Mouse (Mus musculus) neural tube, embryonic 11.5 days (tissue): ENCODE measurements around the gene Exoc2. TPM values are rescaled to one million over a fixed set of nuclear protein-coding genes. Genes with fewer than 3 reads are reported as not detected.

Experiments used
- ATAC-seq: fragments of 200-750 bp; cut with Nextera tagmentation; 2 replicates; pipeline ENCODE4 v1.8.0; 2017; ENCODE audit warnings: moderate number of reproducible peaks, mild to moderate bottlenecking, moderate TSS enrichment, moderate library complexity; ENCODE audit not compliant: insufficient read depth, low FRiP score, low TSS enrichment
- DNase-seq: peaks from one replicate; pipeline ENCODE4 v3.0.0-alpha.2; 2015; ENCODE audit warnings: low spot score
- H3K27ac ChIP-seq: fragments of 300-500 bp; sonication (generic); 2 replicates; pipeline ENCODE4 v1.5.1; 2014; ENCODE audit warnings: low read depth, mild to moderate bottlenecking, low read length
- H3K27me3 ChIP-seq: fragments of 300-500 bp; sonication (generic); 2 replicates; pipeline ENCODE4 v1.6.1; 2014; ENCODE audit warnings: mild to moderate bottlenecking, low read length, mixed read lengths; ENCODE audit not compliant: control insufficient read depth, insufficient read depth
- H3K36me3 ChIP-seq: fragments of 300-500 bp; sonication (generic); 2 replicates; pipeline ENCODE4 v1.6.1; 2014; ENCODE audit warnings: mild to moderate bottlenecking, low read length, moderate library complexity, mixed read lengths; ENCODE audit not compliant: control insufficient read depth, insufficient read depth
- H3K4me1 ChIP-seq: fragments of 300-500 bp; sonication (generic); 2 replicates; pipeline ENCODE4 v1.6.1; 2014; ENCODE audit warnings: low read length, mixed read lengths; ENCODE audit not compliant: control insufficient read depth, insufficient read depth
- H3K4me2 ChIP-seq: fragments of 300-500 bp; sonication (generic); 2 replicates; pipeline ENCODE4 v1.6.1; 2014; ENCODE audit warnings: low read depth, mild to moderate bottlenecking, moderate library complexity
- H3K4me3 ChIP-seq: fragments of 300-500 bp; sonication (generic); 2 replicates; pipeline ENCODE4 v1.5.1; 2014; ENCODE audit warnings: low read depth, low read length
- H3K9ac ChIP-seq: fragments of 300-500 bp; sonication (generic); 2 replicates; pipeline ENCODE4 v1.6.1; 2014; ENCODE audit warnings: mild to moderate bottlenecking, low read length
- H3K9me3 ChIP-seq: fragments of 300-500 bp; sonication (generic); 2 replicates; pipeline ENCODE4 v1.6.1; 2016; ENCODE audit warnings: low read length; ENCODE audit not compliant: control insufficient read depth
- WGBS: fragments of 180-500 bp; shearing (Covaris S2); extraction: QIAGEN DNeasy Blood & Tissue Kit; methylation state at CpG from one replicate; pipeline ENCODE4 v1.1.7; 2014; 5-methylcytosine and 5-hydroxymethylcytosine counted together
- polyA plus RNA-seq: library from polyadenylated mRNA; unstranded; fragments of >200 nt; fragmentation: Nextera tagmentation; extraction: Ambion mirVana; gene quantifications from 2 replicates; pipeline ENCODE4 v1.2.1, GENCODE M21; 2014

The Exoc2 gene
- 42.5 and 44.5 TPM in 2 replicates for polyA plus RNA-seq

- Histone ChIP-seq H3K9me3 (no peaks in the 10 kb centered on the region), H3K27ac (peak within 1 kb of the TSS; percentile 79), H3K4me1 (peaks cover 9% of the 10 kb centered on the region; the same call in 1 of the 2 replicates), H3K27me3 (no peaks in the 10 kb centered on the region), H3K9ac (peak within 1 kb of the TSS; percentile 89), H3K4me2 (peak within 1 kb of the TSS; percentile 57), H3K4me3 (peak within 1 kb of the TSS; percentile 88), H3K36me3 (no peaks in the 10 kb centered on the region)
- WGBS, result under 1% methylated on average over 53 of the region's 54 CpGs
- DNase-seq (peak; percentile 91), ATAC-seq (peak; percentile 97)
Measured at GRCm38 (mm10) chr13:30973501-30974246, at the start of gene Exoc2, which contains the start of gene Gm5447. TSS of gene Exoc2 (minus strand) at chr13:30974093. TSS of gene Gm5447 (plus strand) at chr13:30974204.

- Histone ChIP-seq H3K4me3 (no peak overlapping the region), H3K36me3 (no peaks in the 10 kb centered on the region), H3K4me2 (no peak overlapping the region), H3K9me3 (no peaks in the 10 kb centered on the region), H3K27me3 (no peaks in the 10 kb centered on the region), H3K9ac (no peak overlapping the region), H3K27ac (no peak overlapping the region), H3K4me1 (no peaks in the 10 kb centered on the region)
- no peak for DNase-seq
- no peak for ATAC-seq
- 75% methylated on average over 3 of the region's 3 CpGs for WGBS
Measured at GRCm38 (mm10) chr13:31023664-31024063, 49.8 kb upstream of the Exoc2 start.

GRCm38 (mm10) chr13:31021927-31022326, 48.0 kb upstream of the Exoc2 start:
- H3K4me2 ChIP-seq, result no peak overlapping the region
- H3K36me3 ChIP-seq, result no peaks in the 10 kb centered on the region
- H3K9me3 ChIP-seq, result no peaks in the 10 kb centered on the region
- H3K27me3 ChIP-seq, result no peaks in the 10 kb centered on the region
- no peak overlapping the region for H3K4me3 ChIP-seq
- H3K9ac ChIP-seq, result no peak overlapping the region
- no peaks in the 10 kb centered on the region for H3K4me1 ChIP-seq
- WGBS, result 72% methylated on average over 6 of the region's 6 CpGs
- no peak for DNase-seq
- H3K27ac ChIP-seq, result no peak overlapping the region
- no peak for ATAC-seq

DNA sequence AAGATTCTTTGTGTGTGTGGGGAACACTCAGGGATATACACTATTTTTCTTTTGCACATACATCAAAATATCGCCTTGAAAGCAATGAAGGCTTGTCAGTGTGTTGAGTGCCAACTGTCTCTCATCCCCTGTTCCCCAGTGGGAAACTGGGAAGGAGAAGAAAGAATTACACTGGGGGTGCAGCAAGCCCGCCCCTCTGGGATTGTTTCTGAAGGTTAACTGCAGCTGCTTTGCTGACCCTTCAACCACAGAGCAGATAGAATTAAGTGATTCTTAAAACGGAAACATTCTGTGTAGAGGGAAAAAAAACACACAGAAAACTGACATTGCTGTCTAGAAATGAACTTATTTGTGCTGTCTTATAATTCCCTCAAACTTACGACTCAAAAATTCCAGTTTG, 47.6 kb upstream of the Exoc2 start:
- Histone ChIP-seq H3K27me3 (no peaks in the 10 kb centered on the region), H3K4me2 (no peak overlapping the region), H3K4me3 (no peak overlapping the region), H3K9me3 (no peaks in the 10 kb centered on the region), H3K36me3 (no peaks in the 10 kb centered on the region), H3K27ac (no peak overlapping the region), H3K4me1 (no peaks in the 10 kb centered on the region), H3K9ac (no peak overlapping the region)
- WGBS, result 68% methylated on average over 4 of the region's 4 CpGs
- ATAC-seq (no peak), DNase-seq (no peak)

DNA sequence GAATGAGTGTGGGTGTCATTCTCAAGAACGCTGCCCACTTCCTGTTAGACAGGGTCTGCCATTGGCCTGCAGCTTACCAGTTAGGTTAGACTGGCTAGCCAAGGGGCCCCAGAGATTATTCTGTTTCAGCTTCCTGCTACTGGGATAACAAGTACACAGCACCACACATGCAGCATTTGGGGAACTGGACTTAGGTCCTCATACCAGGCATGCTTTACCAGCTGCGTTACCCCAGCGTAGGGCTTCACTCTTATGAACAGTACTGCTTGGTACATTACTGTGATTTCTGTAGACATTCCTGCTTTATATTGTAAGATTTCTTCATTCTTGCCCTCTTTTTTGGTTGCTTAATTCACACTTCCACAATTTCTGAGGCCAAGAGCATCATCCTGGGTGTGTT, 43.7 kb upstream of the Exoc2 start:
- H3K9me3 ChIP-seq, result no peaks in the 10 kb centered on the region
- no peak overlapping the region for H3K27ac ChIP-seq
- 93% methylated on average over 3 of the region's 3 CpGs for WGBS
- H3K4me3 ChIP-seq, result no peak overlapping the region
- H3K4me2 ChIP-seq, result no peak overlapping the region
- no peak overlapping the region for H3K9ac ChIP-seq
- DNase-seq, result no peak
- H3K4me1 ChIP-seq, result no peaks in the 10 kb centered on the region
- H3K36me3 ChIP-seq, result no peaks in the 10 kb centered on the region
- ATAC-seq, result no peak
- H3K27me3 ChIP-seq, result no peaks in the 10 kb centered on the region

DNA sequence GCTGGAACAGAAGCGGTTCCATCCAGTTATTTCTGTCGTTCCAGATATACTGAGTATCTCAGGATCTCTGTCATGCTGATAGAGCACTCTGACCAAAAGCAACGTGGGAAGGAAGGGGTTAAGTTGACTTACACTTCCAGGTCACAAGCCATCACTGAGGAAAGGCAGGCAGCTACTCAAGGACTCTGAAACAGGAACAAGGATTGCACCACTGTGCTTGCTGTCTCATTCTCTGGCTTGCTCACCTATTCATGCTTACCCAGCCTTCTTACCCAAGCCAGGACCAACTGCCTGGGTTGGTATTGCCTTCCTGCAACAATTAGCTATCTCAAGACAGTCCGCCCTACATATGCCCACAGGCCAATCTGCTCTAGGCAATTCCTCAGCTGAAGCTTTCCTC, 31.1 kb upstream of the Exoc2 start:
- ATAC-seq (no peak), DNase-seq (no peak)
- Histone ChIP-seq H3K27me3 (no peaks in the 10 kb centered on the region), H3K4me2 (no peak overlapping the region), H3K4me3 (no peak overlapping the region), H3K4me1 (no peaks in the 10 kb centered on the region), H3K27ac (no peak overlapping the region), H3K9ac (no peak overlapping the region), H3K9me3 (no peaks in the 10 kb centered on the region), H3K36me3 (no peaks in the 10 kb centered on the region)
- 77% methylated on average over 4 of the region's 4 CpGs for WGBS

DNA sequence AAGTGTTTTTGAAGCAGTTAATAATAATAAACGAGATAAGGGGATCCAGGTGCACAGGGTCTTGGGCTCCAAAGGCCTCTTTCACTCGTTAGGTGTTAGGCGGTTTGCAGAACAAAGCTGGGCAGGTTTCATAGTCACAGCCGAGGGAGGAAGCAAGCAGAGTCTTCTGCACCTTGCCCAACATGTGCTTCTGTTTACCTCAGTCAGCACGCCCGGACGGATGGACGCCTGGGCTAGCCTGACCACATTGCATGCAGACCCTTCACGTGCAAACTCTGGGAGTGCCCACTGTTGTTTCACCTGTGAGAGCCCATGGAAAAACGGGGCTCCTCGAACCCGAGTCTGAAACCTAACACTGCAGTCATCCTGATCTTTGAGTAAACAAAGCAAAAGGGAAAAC, 30.6 kb upstream of the Exoc2 start:
- Histone ChIP-seq H3K9ac (no peak overlapping the region), H3K36me3 (no peaks in the 10 kb centered on the region), H3K4me2 (no peak overlapping the region), H3K4me3 (no peak overlapping the region), H3K27ac (no peak overlapping the region), H3K27me3 (no peaks in the 10 kb centered on the region), H3K4me1 (no peaks in the 10 kb centered on the region), H3K9me3 (no peaks in the 10 kb centered on the region)
- DNase-seq (no peak), ATAC-seq (no peak)
- whole genome bisulfite sequencing, result 68% methylated on average over 12 of the region's 12 CpGs

GRCm38 (mm10) chr13:30999799-31000198, 25.9 kb upstream of the Exoc2 start:
- Histone ChIP-seq H3K9ac (no peak overlapping the region), H3K36me3 (no peaks in the 10 kb centered on the region), H3K27me3 (no peaks in the 10 kb centered on the region), H3K27ac (no peak overlapping the region), H3K4me2 (no peak overlapping the region), H3K4me3 (no peak overlapping the region), H3K4me1 (no peaks in the 10 kb centered on the region), H3K9me3 (no peaks in the 10 kb centered on the region)
- WGBS, result 90% methylated on average over 6 of the region's 6 CpGs
- ATAC-seq (no peak), DNase-seq (no peak)

- Histone ChIP-seq H3K4me1 (no peaks in the 10 kb centered on the region), H3K4me2 (no peak overlapping the region), H3K4me3 (no peak overlapping the region), H3K36me3 (no peaks in the 10 kb centered on the region), H3K27me3 (no peaks in the 10 kb centered on the region), H3K27ac (no peak overlapping the region), H3K9me3 (no peaks in the 10 kb centered on the region), H3K9ac (no peak overlapping the region)
- ATAC-seq (no peak), DNase-seq (no peak)
- 85% methylated on average over 8 of the region's 8 CpGs for WGBS
Measured at GRCm38 (mm10) chr13:30997526-30998253, 23.8 kb upstream of the Exoc2 start.
